Mouse (Mus musculus) right cerebral cortex, postnatal 10 days (tissue): ENCODE measurements at regions not wholly inside any gene's neighbourhood (a gene's known extent, or its start where the extent isn't known, plus 50 kb on each side); places are given as distances from the start of the nearest gene placed in this dataset.

Experiments
- DNase-seq, 2 experiments: peaks; one replicate each; pipeline ENCODE4 v3.0.0; 2021; ENCODE audit warnings: low spot score in 2 of 2

DNA sequence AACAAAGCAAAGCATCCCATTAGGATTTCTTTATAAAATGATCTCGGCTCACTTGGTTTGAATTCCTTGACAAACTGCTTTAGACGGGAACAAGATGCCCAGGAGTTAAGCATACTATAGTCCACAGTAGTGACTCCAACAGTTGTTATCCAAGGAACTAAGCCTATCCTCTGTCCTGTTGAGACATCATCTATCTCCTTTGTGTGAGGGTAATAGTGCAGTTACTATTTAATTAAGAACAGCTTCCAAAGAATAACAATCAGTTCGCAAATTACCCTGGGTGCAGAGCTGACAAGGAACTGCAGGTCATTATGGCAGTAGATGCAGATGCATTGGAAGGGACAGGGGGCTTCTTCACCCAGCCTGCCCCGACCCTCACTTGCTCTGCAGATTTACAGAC, 115.7 kb upstream of the Slc24a5 start:
- DNase-seq = no peak

DNA sequence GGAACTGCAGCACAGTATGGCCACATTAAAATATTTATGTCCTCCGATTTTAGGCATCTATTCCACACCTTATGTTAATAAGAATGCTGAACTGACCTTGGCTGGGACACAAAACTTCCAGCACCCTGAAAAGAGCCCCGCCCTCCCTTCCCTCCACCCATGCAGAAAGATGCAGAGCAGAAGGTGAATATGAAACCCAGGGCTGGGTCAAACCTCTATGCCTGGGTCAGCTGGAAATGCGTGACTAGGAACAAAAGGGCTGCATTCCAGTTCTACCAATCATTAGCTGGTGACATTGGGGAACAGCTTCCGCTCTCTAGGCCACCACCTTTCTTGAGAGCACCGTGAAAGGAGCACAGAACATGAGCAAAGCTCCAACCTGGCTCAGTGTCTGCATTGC, 114.9 kb upstream of the Slc24a5 start:
- DNase-seq = no peak

DNA sequence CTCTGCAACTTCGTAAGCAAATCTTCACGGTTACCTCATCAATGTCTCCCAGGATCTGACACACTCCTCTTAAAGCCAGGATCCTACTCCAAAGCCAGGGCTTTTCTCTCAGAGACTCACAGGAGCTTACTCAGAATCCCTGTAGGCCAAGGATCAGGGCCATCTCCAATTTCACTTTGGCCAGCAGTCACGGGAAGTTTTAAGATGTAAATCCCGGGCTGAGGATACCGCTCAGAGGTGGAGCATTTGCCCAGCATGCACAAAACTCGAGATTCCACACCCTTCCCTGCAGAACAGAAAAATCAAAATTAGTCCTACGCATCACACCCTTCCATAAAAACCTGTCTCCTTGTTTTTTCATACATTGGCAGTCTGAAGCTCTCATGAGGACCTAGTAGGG, 112.1 kb upstream of the Slc24a5 start:
- no peak for DNase-seq

DNA sequence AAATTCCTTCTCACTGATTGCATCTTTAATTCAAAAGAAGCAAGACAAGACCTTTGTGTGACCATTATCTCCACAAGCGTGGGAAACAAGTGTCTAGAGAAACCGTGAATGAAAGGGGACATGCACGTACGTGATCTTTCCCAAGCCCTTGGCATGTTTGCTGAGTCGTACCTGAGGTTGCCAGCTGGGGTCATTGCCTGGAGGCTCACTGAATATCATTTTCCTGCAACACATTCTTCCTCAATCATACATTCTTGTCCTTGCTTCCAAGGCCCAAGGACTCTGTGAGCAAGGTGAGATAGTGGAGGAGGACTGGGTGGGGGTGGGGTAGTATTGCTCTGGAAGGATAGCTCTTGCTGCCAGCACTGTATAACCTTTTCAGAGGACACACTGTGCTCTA, 108.5 kb upstream of the Slc24a5 start:
- DNase-seq = no peak

DNA sequence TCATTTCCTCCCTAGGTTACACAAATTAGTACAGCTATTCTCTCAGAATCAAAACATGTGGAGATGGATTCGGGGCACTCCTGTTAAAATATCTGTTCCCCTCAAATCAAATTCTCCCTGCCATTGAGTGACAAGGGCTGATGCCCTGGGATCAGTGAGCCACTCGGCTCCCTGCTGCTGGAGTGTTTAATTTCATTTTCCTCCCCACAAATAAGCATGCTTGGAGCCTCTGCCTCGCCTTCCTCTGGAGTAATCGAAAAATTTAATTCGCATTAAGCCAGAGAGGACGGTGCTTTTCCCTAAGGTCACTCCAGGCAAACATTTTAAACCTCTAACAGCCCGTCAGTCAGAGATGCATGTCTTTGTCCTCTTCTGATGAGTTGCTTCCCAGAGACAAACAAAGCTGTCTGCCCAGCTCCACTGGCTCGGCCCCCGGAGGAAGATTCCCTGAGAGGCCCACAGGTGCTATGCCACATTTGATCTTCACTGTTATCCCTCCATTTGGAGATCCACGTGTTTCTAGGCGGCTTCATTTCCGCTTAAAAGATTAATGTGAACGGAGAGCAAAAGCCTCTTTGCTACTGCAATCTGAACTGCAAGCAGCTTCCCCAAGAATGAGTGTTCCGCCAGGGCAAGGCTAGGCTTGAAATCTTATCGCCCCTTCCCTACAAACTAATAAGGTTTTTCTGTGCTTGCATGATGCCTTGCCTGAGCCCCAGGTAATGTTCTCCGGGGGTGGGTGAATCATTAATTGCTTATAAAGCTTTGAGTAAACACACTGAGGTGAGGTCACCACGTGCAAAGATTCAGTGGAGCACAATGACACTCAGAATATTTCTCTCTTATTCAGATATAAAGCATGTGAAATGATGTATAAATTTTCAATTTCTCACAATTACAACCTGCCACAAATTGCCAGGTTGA, 95.8 kb upstream of the Slc24a5 start:
- no peak for DNase-seq

DNA sequence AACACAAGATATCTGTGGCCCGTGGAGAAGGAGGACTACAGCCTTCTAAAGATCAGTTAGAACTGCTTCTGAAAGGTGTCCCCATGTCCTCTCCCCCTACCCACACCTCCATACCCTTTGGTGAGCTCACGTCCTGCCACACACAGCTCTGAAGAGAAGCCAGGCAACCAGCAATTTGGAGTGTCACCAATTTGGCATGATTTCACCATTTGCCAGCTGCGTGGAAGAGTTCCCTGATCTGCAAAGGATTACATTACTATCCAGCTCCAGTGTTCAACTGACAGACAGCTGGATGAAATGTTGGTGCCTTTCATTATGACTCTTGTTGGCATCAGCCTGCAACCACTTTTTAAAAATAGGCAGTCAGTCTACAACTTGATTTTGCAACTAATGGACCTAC, 92.8 kb upstream of the Slc24a5 start:
- peak; percentile 31 to 32 for DNase-seq

DNA sequence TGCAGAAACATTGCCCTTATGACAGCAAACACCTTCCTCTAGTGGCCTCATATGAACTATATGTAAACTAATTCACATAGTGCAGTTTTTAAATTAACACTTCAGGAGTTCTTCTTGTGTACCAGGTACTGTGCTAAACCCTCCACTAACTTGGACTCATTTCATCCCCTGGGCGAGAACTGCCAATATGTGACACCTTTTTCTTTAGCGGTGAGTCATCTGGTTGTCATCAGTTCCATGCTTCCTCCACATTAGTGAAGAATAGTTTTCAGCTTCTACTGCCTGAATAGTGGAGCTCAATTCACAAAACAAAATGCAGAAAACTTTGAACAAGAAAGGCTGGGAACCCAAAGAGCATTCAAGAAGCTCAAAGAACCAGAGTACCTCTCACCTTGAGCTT, 76.9 kb upstream of the Slc24a5 start:
- DNase-seq = no peak

DNA sequence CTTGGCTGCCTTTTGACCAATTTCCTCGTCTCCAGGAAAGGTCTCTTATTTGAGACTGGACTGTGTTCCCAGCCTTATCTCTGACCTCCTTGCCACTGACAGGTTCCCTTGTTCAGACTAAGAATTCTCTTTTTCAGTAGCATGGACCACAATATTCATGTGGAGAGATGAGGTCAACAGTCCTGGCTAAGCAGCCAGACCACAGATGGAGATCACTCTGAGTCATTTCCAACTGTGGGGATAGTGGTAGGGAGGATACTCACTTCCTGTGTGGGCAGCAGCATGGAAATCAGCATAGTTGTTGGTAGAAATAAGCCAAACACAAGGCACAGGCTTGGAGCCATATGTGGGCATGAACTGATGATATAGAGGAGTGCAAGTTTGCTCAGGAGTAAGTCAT, 52.9 kb upstream of the Slc24a5 start:
- DNase-seq = no peak

DNA sequence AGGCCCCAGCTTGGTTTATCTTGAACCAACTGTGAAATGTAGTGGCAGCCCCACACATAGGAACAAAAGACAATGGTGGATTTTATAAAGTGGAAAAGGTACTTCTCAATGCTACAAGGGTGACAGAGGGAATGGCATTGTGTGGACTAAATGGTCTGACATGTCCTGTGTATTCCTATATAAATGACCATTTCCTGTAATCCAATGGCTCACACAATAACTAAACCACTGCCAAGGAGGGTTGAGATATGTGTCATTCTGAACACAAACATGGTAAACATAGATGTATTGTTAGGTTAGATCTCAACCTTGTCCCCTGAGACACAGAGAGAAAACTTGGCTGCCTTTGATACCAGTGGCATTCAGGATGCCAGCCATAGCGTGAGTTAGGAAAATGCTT, 51.0 kb upstream of the Slc24a5 start:
- DNase-seq = no peak
